Mouse (Mus musculus) adrenal gland, postnatal 36 days (tissue): ENCODE data around the gene Sf3b5. TPM values are rescaled to one million over a fixed set of nuclear protein-coding genes. Genes with fewer than 3 reads are reported as not detected.
A peak's percentile ranks its signal among the peaks of the same experiment; 100 is the strongest.
"Not testable (repeated sequence)": the region's sequence is repeated elsewhere in the genome, so short reads cannot be mapped to it uniquely, and the experiment has no call there.

Experiments
- DNase-seq, 2 experiments: peaks; one replicate each; pipeline ENCODE4 v3.0.0; 2021; ENCODE audit warnings: mixed read lengths in 1 of 2
- total RNA-seq, 2 experiments: library from RNA; stranded (reverse); gene quantifications; 2 replicates each; pipeline ENCODE4 v1.2.3; 2021

Gene Sf3b5
- total RNA-seq, 2 experiments from 2014 or later, result 12.4 to 13.5 TPM

DNA sequence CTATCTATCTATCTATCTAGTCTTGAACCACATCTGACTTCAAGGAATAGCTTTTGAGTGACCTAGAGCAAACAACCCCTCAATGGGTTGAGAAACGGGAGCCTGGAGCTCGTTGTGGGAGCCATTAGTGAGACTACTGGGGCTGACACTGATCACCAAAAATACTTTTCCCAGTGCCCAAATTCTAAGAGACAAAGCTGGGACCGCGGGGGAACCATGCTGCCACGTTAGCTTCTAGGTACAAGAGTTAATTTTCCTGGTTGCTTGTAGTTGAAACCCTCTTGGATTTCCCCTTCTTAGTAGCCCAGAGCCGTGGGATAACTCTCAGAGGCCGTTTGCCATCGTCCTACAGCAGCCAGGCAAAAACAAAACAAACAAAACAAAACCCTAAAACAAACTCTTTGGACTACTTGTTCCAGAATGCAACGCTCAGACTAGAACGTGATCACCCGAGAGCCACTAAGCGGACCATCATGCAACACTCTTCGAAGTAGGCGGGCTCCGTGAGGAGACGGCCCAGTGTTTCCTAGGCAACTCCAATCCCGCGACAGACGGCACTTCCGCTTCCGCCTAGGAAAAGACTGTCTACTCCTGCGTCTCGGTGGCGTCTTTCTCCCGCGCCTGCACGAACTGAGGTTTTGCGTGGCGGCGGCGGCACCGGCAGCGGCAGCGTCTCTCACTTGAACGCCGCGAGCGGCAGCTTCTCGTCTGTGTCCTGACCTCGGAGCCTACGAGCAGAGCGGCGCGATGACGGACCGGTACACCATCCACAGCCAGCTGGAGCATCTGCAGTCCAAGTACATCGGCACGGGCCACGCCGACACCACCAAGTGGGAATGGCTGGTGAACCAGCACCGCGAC lies 3.0 kb downstream of the Sf3b5 start:
- DNase-seq, result peak; percentile 94

DNA sequence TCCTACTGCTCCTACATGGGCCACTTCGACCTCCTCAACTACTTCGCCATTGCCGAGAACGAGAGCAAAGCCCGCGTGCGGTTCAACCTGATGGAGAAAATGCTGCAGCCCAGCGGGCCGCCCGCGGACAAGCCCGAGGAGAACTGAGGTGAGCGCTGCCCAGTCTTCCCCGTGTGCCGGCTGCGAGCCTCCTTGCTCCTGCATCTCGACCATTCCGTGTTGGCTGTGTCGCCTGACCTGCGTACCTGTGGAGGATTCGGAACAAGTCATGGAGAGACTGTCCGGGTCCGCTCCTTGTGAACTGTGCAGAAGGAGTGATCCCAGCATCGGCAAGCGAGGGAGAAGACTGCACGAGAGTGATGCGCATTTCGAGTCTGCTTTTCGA lies 3.6 kb downstream of the Sf3b5 start:
- no peak for DNase-seq

DNA sequence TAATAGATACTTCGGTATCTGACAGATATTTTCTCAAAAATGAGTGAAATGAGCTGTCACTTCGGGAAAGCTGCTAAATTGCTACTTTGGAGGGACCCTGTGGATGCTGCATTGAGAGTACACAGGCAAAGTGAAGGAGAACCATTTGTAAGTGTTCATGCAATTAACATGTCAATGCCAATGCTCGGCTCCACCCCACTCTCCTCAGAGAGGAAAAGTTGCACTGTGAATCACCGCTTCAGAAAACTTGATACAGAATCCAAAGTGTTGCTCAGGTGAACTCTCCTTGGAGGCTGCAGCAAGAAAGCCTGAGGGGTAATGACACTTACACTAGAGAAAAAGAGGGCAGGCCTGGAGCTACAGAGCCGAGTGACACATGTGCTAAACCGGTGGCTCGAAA lies 8.9 kb downstream of the Sf3b5 start:
- DNase-seq, result no peak

DNA sequence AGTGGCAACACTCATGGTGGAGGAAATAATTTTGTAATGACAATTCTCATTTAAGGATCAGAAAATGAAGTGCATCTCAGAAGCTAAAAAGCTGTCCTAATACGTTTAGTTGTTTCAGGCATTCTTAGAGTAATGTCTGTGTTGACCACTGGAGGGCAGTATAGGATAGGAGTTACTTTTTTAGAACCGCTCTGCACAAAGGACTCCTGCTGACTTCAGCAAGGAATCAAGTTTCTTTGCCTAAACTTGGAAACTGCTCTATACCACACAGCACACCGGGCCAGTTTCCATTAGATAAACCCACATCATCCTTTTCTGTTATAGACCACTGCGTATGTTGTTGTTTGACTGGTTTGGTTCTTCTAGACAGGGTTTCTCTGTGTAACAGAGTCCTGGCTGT lies 11.4 kb downstream of the Sf3b5 start:
- DNase-seq, result peak in 1 of 2 experiments; percentile 51

DNA sequence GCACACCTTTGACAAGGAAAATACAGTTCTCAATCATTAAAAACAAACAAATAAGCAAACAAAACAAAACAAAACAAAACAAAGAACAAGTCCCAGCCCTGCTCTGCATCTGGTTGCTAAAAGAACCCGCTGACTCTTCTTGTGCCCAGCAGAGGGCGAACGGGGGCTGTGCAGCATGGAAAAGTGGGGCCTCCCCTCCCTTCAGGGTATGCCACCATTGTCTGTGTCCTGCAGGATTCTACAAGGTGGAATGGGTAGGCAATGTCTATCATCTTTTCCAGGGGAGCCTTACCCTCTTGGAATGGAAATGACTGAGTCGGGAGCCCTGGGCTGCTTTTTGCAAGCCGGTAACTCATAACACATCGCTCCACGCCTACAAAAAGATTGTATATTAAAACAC lies 13.4 kb downstream of the Sf3b5 start:
- DNase-seq, result peak; percentile 34 to 43

DNA sequence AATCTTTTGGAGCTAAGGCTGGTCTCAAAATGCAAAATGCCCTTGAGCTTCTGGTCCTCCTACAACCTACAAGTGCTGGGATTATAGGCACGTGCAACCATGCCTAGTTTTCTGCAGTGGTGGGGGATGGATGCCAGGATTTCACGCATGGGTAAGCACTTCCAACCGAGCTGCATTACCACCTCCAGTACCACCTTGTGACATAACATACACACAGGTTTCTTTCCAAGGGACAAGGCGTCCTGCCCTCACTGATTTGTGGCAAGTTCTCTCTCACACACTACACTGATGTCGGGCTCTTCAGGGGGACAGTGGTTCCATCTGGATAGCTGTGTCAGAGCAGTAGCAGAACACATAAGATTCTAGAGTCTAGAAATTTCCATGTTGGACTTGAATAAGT lies 13.9 kb downstream of the Sf3b5 start:
- no peak for DNase-seq

DNA sequence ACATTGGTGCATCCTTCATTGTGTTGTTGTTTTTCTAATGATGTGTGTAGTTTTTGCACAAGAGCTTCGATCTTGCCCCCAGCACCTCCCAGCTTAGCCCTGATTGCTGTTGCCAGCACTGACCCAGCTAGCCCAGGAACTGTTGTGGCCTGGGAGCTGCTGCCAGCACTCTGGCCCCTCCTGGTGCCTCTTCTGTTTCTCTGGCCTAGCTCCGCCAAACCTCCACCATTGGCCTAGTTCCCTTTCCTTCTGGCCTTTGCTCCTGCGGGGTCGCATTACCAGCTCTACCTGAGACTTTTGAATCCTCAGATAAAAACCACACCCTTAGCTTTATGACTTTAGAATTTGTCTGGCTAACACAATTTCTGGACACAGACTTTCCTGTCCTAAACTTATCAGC lies 17.0 kb downstream of the Sf3b5 start:
- no peak for DNase-seq

DNA sequence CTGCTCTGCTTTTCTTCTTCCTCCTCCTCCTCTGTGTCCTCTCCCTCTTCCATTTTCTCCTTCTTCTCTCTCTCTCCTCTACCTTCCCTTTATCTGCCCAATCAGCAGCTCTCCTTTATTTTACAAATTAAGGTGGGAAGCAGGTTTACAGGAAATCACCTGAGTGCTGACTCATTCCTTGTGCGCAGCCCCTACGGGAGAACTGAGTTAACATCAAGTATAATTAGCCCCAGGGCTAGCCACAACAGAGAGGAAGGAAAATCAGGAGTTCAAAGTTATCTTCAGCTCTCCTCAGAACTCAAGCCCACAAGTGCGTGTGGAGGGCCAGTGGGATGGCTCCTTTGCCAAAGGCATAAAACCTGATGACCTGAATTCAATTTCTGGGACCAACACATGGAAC lies 18.8 kb downstream of the Sf3b5 start:
- DNase-seq, result not testable (repeated sequence)

DNA sequence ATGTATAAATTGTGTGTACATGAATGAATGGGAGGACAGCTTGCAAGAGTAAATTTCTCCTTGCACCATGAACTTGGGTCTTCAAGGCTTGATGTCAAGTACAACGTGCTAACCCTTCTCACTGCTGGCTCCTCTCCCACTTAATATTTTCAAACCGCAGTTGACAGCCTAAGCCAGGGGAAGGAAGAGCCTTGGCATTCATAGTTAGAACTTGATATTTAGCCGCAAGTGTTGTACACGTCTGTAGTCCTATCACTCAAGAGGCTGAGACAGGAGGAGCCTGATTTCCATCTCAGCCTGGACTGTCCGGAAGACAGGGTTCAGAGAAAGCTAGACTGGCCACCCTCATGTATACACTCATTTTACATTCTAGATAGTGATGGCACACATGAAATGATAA lies 22.6 kb downstream of the Sf3b5 start:
- no peak for DNase-seq

DNA sequence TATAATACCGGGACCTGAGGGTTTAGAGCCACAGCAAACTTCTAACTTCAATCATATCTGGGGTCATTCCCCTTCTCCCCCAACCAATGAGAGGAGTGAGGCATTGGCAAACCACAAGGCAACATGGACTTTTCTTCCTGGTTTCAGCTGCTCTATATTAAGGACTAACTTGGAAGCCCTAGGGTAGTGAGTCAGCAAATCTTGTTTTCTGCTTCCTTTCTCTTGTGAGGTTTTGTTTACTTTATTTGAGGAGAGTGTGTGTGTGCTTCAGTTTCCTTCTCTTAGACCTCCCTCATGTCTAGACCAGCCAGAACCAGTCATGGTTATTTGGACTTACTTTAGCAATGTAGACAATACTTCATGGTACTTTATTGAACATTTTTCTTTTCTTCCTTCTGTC lies 23.1 kb downstream of the Sf3b5 start:
- no peak for DNase-seq

DNA sequence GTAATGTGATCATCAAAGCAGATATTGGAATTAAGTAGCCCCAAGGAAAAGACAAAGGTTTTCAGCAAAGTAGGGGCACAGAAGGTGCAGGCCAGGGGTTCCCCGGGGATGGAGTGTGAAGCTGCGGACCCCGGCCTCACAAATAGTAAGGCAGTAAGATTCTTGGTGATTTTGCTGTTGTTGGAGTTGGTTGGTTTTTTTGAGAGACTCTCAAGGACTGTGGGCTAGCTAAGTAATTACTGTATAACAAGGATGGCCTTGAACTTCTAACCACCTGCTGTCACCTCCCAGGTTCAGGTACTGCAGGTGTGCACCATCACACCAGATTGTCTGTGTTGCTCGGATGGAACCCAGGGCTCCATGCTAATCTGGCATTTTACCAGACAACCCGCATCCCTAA lies 24.3 kb downstream of the Sf3b5 start:
- no peak for DNase-seq

DNA sequence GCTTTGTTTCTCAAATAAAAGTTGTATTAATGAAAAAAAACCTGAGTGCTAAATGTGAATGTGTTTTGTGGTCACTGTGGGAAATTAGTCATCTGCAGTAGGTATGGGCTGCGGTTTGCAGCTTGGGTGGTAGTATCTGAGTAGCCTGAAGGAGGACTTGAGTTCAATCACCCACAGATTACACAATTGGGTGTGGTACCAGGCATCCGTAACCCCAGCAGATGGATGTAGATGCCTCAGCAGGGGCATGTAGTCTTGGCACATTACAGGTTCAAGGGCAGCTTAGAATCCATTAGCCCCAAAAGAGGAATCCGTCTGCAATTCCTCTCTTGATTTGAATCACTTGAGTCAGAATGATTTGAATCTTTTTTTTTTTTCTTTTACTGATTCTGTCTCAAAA lies 30.1 kb downstream of the Sf3b5 start:
- no peak for DNase-seq

DNA sequence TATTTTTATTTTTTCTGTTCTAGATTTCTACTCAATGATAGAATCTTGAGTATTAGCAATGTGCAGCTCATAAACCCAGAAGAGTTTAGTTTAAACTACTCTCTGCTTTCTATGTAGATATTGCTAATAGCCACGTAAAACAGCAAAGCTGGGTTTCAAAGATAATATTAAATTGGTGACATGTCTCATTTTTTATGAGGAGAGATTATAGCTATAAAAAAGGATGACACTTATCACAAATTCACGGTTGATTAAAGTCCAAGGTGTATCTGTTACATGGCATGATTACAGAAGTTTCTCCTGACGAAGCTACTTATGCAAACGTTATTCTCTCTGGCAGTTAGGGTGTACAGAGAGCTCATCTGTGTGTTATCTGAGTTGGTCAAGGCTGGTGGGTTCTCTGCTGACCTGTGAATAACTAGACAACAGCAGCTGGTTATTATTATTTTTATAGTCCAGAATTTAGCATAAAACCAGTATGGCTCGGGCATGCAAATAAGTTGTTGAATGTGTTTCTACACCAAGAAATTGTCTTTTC lies 34.6 kb downstream of the Sf3b5 start:
- DNase-seq, result no peak

DNA sequence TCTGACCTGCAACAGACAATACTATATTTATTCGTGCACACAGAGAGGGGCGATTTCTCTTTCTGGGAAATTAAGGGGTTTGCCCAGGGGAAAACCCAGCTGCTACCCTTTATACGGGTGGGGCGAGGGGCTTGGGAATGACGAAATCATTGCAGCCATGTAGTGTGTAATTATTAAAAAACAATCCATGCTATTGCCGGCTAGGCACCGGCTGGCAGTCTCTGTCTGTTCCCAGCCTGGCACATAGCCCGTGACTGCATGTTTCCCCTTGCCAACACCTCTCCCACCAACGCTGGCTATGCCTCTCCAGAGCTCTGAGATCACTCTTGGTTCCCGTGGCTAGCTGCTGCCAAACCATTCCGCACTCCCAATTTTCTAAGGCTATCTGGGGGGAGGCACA lies 39.5 kb downstream of the Sf3b5 start:
- DNase-seq, result no peak

DNA sequence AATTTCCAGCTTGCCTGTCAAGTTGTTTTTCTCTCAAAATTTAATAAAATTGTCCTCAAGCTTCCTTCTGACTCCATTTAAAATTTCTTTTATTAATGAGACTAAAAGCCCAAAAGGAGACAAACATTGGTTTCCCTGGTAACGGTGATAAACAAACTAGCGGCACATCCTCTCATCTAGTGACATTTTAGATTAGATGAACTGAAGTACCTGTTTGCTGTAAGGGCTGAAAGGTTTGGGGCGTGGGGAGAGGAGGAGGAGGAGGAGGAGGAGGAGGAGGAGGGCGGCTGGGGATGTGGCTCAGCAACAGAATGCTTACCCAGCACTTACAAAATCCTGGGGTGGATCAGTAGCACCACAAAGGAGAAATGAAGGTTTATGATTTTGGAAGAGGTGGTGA lies 42.7 kb downstream of the Sf3b5 start:
- DNase-seq, result no peak

DNA sequence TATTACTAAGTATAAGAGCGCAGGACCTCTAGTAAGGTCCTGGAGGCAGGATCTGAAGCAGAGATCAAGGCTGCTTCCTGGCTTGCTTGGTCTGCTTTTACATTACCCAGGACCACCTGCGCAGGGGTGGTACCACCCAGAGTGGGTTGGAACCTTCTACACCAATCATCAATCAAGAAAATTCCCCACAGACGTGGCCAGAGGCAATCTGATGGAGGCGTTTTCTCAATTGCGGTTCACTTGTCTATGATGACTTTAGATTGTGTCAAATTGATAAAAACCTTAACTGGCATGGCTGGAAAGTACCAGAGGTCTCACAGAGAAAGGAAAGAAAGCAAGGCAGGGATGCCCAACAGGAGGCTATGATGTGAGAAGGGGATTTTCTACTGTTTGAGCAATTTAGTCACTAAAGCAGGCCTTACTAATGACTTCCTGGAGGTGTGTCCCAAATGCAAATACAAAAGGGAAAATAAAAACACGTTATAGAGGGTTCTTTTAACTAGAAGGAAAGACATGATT lies 51.8 kb downstream of the Sf3b5 start:
- no peak for DNase-seq

Other genes with a start within 250 kb of the Sf3b5 start
- 100 to 1,000 TPM in 1 of 2 experiments, 10 to 100 TPM in 1; 98.5 to 102 TPM for gene Utrn, start 136.0 kb upstream of the Sf3b5 start, total RNA-seq
- 10 to 100 TPM in 1 of 2 experiments, 1 to 10 TPM in 1; 7.6 to 13.2 TPM for gene Stx11, start 41.0 kb upstream of the Sf3b5 start, total RNA-seq
- 10 to 100 TPM in 1 of 2 experiments, 1 to 10 TPM in 1; 7.5 to 14.9 TPM for gene Plagl1, start 55.2 kb downstream of the Sf3b5 start, total RNA-seq
- gene Zc2hc1b, start 172.7 kb downstream of the Sf3b5 start, total RNA-seq, result not detected
- 10 to 100 TPM; 38.6 to 50.1 TPM for gene Ltv1, start 187.8 kb downstream of the Sf3b5 start, total RNA-seq